Mouse (Mus musculus): Measurements from ENCODE around the gene Tmem9.

The Tmem9 gene

GRCm38 (mm10) chr1:136030201-136030600, 22.3 kb downstream of the Tmem9 start:
- DNase-seq (ENCODE audit: low read depth in 1 of 2, low spot score in 2 of 2) = no peak

GRCm38 (mm10) chr1:136031697-136032096, 23.7 kb downstream of the Tmem9 start:
- no peak for DNase-seq (ENCODE audit: low read depth in 1 of 2, low spot score in 2 of 2)

DNA sequence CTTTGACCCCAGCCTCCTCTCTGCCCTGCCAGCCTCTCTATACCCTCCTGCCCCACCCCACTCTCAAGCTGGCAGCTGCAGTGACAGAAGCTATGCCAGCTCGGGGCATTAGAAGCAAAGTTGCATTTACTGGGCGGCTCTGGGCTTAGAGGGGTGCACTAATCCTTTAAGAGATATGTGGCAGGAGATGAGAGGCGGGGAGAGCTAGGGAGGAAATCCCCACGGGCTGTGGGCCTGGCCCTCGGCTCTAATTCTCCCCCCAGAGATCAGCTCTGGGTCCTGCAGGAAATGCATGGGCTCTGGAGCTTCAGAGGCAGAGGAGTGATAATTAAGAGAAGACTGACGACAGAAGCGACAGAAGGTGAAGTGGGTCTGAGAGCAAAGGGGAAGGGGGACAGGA, 25.0 kb downstream of the Tmem9 start:
- DNase-seq (ENCODE audit: low read depth in 1 of 2, low spot score in 2 of 2) = no peak

GRCm38 (mm10) chr1:136038746-136039538, 31.0 kb downstream of the Tmem9 start:
- no peak for DNase-seq (ENCODE audit: low read depth in 1 of 2, low spot score in 2 of 2)

- no peak for DNase-seq (ENCODE audit: low read depth in 1 of 2, low spot score in 2 of 2)
These were observed 32.5 kb downstream of the Tmem9 start for GRCm38 (mm10) chr1:136040452-136040851.

DNA sequence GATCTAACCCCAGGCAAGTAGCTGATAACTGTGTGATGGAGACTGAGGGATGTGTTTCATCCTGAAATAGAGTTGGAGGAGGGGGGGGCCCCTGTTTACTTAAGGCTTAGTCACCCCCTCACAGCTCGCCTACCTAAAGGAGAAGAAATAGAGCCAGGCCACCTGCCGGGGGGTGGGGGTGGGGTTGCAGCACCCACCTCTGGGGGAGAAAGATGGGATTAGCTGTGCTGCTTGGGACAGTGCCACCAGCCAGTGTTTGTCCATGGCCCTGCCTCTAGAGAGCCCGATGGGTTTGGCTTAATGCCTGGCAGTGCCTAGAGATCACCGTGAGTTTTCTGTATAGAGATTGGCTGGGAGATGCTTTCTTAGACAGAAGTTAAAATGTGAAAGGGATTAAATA, 32.9 kb downstream of the Tmem9 start:
- no peak for DNase-seq (ENCODE audit: low read depth in 1 of 2, low spot score in 2 of 2)

DNA sequence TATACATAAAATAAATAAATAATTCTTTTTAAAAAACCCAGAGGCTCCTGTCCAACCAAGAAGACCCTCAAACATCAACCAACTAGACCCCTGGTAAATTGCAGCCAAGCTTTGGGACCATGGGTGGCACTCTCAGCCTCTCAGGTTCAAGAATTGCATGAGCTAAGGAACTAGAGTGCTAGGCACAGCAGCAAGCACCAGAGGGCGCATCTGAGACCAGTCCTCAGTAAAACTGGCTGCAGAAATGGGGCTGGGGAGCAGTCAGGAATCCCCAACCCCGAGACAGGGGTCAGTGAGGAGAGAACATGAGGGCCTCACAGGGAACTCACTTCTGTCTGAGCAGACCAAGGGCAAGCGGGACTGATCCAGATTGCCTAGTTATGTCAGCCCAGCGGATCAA, 37.8 kb downstream of the Tmem9 start:
- DNase-seq (ENCODE audit: low read depth in 1 of 2, low spot score in 2 of 2) = peak in 1 of 2 experiments; percentile 6

DNA sequence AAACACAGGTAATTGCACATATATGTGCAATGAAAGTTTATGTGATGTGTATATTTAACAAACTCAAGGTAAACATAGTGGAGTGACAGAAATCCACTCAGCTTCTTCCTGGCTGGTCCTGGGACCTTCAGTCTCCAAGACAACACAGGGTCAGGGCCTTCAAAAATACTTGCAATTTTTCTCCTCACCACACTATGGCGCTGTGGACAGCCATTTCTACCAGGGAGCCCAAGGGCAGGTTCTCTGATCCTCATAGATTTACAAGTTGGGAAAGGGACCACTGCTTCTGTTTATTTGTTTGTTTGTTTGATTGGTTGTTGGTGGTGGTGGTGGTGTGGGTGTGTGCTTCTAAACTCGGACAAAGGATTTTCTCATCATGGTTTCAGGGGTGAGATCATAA, 39.5 kb downstream of the Tmem9 start:
- DNase-seq (ENCODE audit: low read depth in 1 of 2, low spot score in 2 of 2) = no peak

DNA sequence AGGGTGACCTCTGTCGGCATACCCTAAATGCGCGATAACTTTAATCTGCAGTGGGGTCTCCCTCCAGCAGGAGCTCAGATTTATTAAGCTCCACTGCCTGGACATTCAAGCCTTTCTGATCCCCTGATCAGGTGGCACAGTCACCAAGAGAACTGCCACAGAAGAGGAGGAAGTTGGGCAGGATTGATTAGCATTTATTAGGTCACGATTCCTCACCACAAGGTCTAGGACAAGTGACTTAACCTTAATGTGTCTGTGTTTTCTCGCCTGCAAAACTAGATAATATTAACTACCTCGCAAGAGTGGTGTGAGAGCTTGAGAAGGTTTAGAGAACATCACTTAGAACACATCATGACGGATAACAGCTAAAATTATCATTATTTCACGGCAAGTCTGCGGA, 39.9 kb downstream of the Tmem9 start:
- DNase-seq (ENCODE audit: low read depth in 1 of 2, low spot score in 2 of 2) = no peak

DNA sequence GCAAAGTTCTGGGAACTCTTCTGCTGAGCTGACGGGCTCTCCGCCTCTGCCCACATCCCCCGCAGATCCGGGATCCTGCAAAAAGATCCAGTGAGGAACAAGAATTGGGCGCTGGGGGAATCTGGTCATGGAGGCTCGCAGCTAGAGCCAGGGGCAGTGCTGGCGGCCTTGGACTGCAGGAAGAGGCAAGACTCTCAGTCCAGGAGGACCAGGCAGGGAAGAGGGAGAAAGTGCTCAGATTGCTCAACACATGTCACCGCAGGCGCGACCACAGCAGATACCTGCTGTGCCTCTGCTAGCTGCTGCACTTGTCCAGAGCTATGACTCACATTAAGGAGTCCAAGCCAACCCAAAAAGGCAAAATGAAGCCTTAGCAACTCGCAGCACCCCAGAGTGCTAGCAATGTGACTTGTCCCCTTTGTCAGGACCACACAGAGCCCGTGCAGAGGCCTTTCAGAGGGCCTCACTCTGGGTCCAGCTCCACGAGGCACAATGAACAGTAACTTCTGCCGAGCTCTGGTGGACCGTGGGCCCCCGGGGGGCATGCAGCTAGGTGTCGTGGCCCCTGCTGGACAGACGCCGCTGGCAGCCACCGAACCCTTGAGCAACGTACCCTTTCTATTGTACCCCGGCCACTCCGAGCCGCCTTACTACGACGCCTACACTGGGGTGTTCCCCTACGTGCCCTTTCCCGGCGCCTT, 42.5 kb downstream of the Tmem9 start, which contains the start of gene Ascl5:
TSS of gene Ascl5 (plus strand) at position 493 of the 701 bp plus-strand sequence.
- DNase-seq (ENCODE audit: low read depth in 1 of 2, low spot score in 2 of 2) = no peak

- DNase-seq (ENCODE audit: low read depth in 1 of 2, low spot score in 2 of 2) = no peak
These were observed 43.0 kb downstream of the Tmem9 start for GRCm38 (mm10) chr1:136051013-136051315.

- no peak for DNase-seq (ENCODE audit: low read depth in 1 of 2, low spot score in 2 of 2)
These were observed 43.5 kb downstream of the Tmem9 start for GRCm38 (mm10) chr1:136051465-136051864.

GRCm38 (mm10) chr1:136052547-136052946, 44.6 kb downstream of the Tmem9 start, which contains the start of gene Cacna1s:
Gene Cacna1s (plus strand): TSS chr1:136052750.
- no peak for DNase-seq (ENCODE audit: low read depth in 1 of 2, low spot score in 2 of 2)

GRCm38 (mm10) chr1:136055771-136056170, 47.8 kb downstream of the Tmem9 start:
- DNase-seq (ENCODE audit: low read depth in 1 of 2, low spot score in 2 of 2) = no peak

DNA sequence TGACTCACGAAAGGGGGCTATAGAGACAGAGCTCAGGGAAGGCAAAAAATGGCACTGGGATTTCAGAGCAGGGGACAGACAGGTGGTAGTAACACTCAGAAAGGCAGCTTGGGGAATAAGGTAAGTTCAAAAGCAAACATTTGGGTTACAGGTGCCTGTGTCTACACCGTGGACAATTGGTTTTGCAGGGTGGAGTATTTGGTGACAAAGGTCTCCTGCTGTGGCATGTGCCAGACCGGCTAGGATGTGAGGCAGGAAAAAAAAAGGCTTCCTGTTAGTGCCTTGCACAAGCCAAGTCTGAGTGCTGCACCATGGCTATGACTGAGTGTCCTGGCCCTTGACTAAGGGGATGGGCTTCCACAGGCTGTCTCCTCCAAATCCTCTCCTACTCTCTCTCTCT, 50.6 kb downstream of the Tmem9 start:
- no peak for DNase-seq (ENCODE audit: low read depth in 1 of 2, low spot score in 2 of 2)

- no peak for DNase-seq (ENCODE audit: low read depth in 1 of 2, low spot score in 2 of 2)
These were observed 53.3 kb downstream of the Tmem9 start for GRCm38 (mm10) chr1:136061041-136061789.

DNA sequence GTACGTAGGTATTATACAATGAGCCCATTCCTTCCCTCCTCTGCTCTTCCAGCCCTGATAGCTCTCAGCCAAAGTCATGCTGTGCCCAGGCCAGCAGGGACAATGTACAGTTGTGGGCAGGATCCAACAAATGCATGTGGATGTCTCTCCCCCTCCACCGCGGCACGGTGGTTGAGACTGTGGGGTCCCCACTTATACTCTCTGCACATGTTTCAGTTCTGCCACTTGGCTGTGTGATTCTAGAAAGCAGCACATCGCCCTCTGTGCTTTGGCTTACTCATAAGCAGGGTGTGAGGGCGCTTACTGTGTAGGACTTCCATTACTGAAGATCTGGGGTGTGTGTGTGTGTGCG, 53.8 kb downstream of the Tmem9 start:
- no peak for DNase-seq (ENCODE audit: low read depth in 1 of 2, low spot score in 2 of 2)

DNA sequence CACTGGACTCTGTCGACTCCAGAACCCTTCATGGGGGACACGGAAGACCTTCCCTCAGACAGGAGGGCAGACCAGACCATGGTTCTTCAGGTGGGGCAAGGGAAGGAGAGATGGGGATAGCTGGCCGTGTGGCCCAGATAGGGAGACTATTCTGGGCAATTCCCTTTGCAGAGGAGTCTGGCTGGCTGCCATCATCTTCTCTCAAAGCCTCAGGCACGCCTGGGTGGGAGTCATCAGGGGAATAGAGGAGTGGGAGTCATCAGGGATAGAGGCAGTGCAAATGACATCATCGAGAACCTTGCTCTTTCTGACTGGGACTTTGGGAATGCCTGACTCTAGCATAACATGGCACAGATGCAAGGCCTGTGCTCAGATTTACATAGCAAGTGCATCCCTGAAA, 56.0 kb downstream of the Tmem9 start:
- DNase-seq (ENCODE audit: low read depth in 1 of 2, low spot score in 2 of 2) = no peak

DNA sequence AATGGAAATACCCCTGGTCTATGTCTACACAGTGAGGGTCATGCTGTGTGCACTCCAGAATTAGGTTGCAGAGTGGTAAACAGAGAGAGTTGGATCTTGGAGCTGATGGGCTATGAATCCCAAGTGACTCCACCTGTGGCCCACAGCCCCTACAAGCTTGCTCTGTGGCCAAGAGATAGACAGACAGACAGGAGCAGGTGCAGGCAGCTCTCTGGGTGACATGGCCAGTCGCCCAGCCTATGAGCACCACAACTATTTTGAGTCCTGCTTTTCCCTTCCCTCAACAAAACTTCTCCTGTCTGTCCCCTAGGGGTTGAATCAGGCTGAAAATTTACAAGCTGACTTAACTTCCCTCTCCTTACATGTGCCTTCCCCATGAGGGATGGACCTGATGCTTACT, 58.7 kb downstream of the Tmem9 start:
- DNase-seq (ENCODE audit: low read depth in 1 of 2, low spot score in 2 of 2) = no peak

GRCm38 (mm10) chr1:136067579-136067978, 59.6 kb downstream of the Tmem9 start:
- DNase-seq (ENCODE audit: low read depth in 1 of 2, low spot score in 2 of 2) = no peak

DNA sequence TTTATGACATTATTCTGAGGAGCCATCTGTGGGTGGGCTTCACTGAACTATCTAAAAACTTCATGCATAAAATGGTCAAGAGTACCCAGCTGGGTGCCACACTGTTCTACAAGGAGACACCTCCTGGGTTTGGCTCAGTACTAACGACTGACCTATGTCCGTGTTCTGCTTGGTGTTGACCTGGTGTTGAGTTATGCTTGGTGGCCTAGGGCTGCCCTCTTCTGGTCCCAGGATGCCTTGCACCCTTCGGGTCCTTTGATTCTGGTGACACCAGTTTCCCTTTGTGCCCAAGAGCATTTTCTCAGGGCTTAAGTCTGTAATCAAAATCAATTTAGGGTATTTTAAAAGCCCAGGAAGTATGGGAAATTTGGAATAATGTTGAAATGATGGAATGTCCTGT, 68.1 kb downstream of the Tmem9 start:
- no peak for DNase-seq (ENCODE audit: low read depth in 1 of 2, low spot score in 2 of 2)

- no peak for DNase-seq (ENCODE audit: low read depth in 1 of 2, low spot score in 2 of 2)
These were observed 69.7 kb downstream of the Tmem9 start for GRCm38 (mm10) chr1:136077656-136078055.
